Mouse (Mus musculus) ES-Bruce4 (cell line): Measurements from ENCODE around the gene Traf7.

Experiments used
- CTCF ChIP-seq: IDR thresholded peaks from one replicate; pipeline ENCODE4 v1.8.1; 2011; ENCODE audit warnings: low read depth, low read length
- POLR2A ChIP-seq: IDR thresholded peaks from one replicate; pipeline ENCODE4 v1.8.1; 2011; ENCODE audit warnings: low read length; ENCODE audit not compliant: insufficient read depth

- TF ChIP-seq CTCF (no peak), POLR2A (no peak)
These were observed 39.0 kb downstream of the Traf7 start for GRCm38 (mm10) chr17:24488662-24489264.
